Mouse (Mus musculus) limb, embryonic 11.5 days (tissue): ENCODE measurements at regions not wholly inside any gene's neighbourhood (a gene's known extent, or its start where the extent isn't known, plus 50 kb on each side); places are given as distances from the start of the nearest gene placed in this dataset.

Source experiments
- ATAC-seq: fragments of 200-750 bp; cut with Nextera tagmentation; 2 replicates; pipeline ENCODE4 v1.8.0; 2017; ENCODE audit warnings: low read depth; ENCODE audit not compliant: insufficient number of reproducible peaks, low FRiP score, low TSS enrichment
- DNase-seq: peaks from one replicate; pipeline ENCODE4 v3.0.0-alpha.2; 2015; ENCODE audit warnings: low spot score
- H3K27ac ChIP-seq: fragments of 300-500 bp; sonication (generic); replicated peaks from 2 replicates; pipeline ENCODE4 v1.5.1; 2014; ENCODE audit warnings: low read depth, mild to moderate bottlenecking, low read length
- H3K27me3 ChIP-seq: fragments of 300-500 bp; sonication (generic); 2 replicates; pipeline ENCODE4 v1.6.1; 2014; ENCODE audit warnings: mild to moderate bottlenecking, low read length, mixed read lengths; ENCODE audit not compliant: control insufficient read depth, insufficient read depth
- H3K36me3 ChIP-seq: fragments of 300-500 bp; sonication (generic); 2 replicates; pipeline ENCODE4 v1.6.1; 2014; ENCODE audit warnings: mild to moderate bottlenecking, low read length, moderate library complexity, mixed read lengths; ENCODE audit not compliant: control insufficient read depth, insufficient read depth
- H3K4me1 ChIP-seq: fragments of 300-500 bp; sonication (generic); 2 replicates; pipeline ENCODE4 v1.6.1; 2014; ENCODE audit warnings: low read length, mixed read lengths; ENCODE audit not compliant: control insufficient read depth, insufficient read depth
- H3K4me2 ChIP-seq: fragments of 300-500 bp; sonication (generic); 2 replicates; pipeline ENCODE4 v1.6.1; 2014; ENCODE audit warnings: low read depth, mild to moderate bottlenecking, moderate library complexity; ENCODE audit not compliant: severe bottlenecking
- H3K4me3 ChIP-seq: fragments of 300-500 bp; sonication (generic); 2 replicates; pipeline ENCODE4 v1.5.1; 2014; ENCODE audit warnings: low read depth, low read length
- H3K9ac ChIP-seq: fragments of 300-500 bp; sonication (generic); 2 replicates; pipeline ENCODE4 v1.6.1; 2014; ENCODE audit warnings: mild to moderate bottlenecking, low read length
- H3K9me3 ChIP-seq: fragments of 300-500 bp; sonication (generic); 2 replicates; pipeline ENCODE4 v1.6.1; 2016; ENCODE audit warnings: low read length; ENCODE audit not compliant: control insufficient read depth
- WGBS: fragments of 180-500 bp; shearing (Covaris S2); extraction: QIAGEN DNeasy Blood & Tissue Kit; methylation state at CpG from one replicate; pipeline ENCODE4 v1.1.7; 2014; 5-methylcytosine and 5-hydroxymethylcytosine counted together

DNA sequence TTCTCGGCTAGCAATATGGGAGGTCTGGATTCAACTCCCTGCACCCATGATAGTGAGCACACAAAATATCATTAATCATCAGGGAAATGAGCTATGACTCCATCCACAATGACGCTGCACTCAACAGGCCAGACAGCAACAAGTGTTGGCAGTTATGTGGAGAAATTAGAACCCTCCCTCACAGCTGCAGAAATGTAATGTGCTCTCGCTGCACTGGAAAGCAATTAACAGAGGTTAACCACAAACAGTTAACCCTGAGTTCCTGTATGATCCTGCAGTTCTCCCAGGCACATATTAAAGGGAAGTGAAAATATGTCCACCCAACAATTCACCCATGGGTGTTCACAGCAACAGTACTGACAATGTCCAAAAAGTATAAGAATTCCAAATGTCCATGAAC, 54.0 kb upstream of the Jade2 start:
- Histone ChIP-seq H3K9ac (no peak overlapping the region), H3K27me3 (0 out of 2 replicates have a peak, but pooled peaks cover 2% of the 10 kb centered on the region), H3K27ac (no peak overlapping the region), H3K9me3 (no peaks in the 10 kb centered on the region), H3K4me2 (no peak overlapping the region), H3K4me1 (peaks cover 6% of the 10 kb centered on the region), H3K36me3 (no peaks in the 10 kb centered on the region), H3K4me3 (no peak overlapping the region)
- ATAC-seq: no peak
- no peak for DNase-seq
- 64% methylated on average over 3 of the region's 3 CpGs for WGBS

DNA sequence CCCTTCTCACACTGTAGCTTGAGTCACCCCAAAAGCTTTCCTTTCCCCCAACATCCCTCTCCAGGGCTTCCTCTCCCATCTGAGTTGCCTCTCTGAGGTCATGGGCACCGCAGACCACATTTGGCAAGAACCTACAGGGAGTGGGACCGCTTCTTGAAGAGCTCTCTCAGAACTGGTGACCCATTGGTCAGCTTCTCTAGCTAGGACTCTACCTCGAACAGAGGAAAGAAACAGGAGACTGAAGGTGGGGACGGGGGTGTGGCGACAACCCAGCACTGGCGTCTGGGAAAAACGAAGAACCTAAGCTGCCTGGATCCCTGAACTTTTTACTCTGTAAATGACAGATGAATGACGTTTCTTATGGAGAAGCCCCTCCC, 51.8 kb upstream of the Cdkn2aipnl start:
- 14% methylated on average over 8 of the region's 8 CpGs for WGBS
- Histone ChIP-seq H3K36me3 (no peaks in the 10 kb centered on the region), H3K27me3 (0 out of 2 replicates have a peak, but pooled peaks cover 2% of the 10 kb centered on the region), H3K4me1 (peaks cover 10% of the 10 kb centered on the region), H3K4me3 (no peak overlapping the region), H3K4me2 (peak overlapping the region; percentile 47; the same call in 1 of the 2 replicates), H3K27ac (no peak overlapping the region), H3K9ac (no peak overlapping the region), H3K9me3 (no peaks in the 10 kb centered on the region)
- no peak for DNase-seq
- no peak; the same call in 1 of the 2 replicates for ATAC-seq

DNA sequence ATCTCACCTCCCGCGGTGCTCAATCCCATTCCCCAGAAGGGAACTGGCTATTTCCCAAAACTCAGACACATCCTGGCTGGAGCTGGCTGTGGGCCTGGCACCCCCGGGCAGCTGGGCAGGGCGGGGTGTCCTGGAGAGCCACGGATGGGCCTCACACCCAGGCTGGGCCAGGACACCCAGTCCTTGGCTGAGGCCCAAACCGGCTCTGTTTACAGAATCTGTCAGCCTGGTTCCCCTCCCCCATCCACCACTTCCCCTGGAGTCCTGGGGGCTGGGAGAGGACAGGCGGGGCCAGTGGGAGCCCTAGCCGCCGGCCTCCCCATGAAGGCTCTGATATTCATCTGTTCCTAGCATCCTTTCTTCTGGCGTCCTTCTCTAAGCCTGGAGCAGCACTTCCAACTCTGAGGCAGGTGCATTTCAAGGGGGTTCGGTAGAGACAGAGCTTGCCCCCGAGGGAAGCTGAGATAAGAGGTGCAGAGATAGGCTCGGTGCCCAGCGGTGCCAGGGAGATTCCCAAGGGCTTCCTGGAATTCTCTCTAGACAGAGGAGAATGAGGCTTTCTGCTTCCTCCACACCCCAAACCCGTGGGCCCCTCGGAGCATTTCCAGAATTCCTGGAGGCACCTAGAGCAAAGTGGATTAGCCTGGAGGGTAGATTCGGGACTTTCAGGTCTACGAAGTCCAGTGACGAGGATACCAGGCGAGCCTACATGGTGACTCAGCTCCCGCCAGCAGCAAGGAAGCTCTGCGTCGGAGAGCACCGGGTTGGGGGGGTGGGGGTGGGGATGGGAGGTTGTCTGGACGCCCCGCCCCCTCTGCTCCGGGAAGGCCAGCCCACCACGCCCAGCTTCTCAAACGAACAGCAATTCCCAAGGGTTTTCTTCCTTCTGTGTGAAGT, 51.2 kb upstream of the Cdkn2aipnl start:
- H3K4me3 ChIP-seq: 0 out of 2 replicates have a peak overlapping the region, but pooled peaks have one; percentile 0
- no peaks in the 10 kb centered on the region for H3K36me3 ChIP-seq
- H3K9ac ChIP-seq: peak overlapping the region; percentile 43
- 0 out of 2 replicates have a peak, but pooled peaks cover 2% of the 10 kb centered on the region for H3K27me3 ChIP-seq
- ATAC-seq (no peak), DNase-seq (peak; percentile 61)
- peaks cover 10% of the 10 kb centered on the region for H3K4me1 ChIP-seq
- 1% methylated on average over 29 of the region's 29 CpGs for WGBS
- no peaks in the 10 kb centered on the region for H3K9me3 ChIP-seq
- H3K27ac ChIP-seq: no peak overlapping the region
- H3K4me2 ChIP-seq: peak overlapping the region; percentile 47
